Mouse (Mus musculus) forebrain, embryonic 16.5 days (tissue): ENCODE data around the gene Cntf. TPM values are rescaled to one million over a fixed set of nuclear protein-coding genes. Genes with fewer than 3 reads are reported as not detected.

Source experiments
- ATAC-seq: fragments of 200-750 bp; cut with Nextera tagmentation; 2 replicates; pipeline ENCODE4 v1.8.0; 2017; ENCODE audit warnings: mild to moderate bottlenecking, moderate library complexity
- H3K27ac ChIP-seq: fragments of 300-500 bp; sonication (generic); 2 replicates; pipeline ENCODE4 v1.5.1; 2014; ENCODE audit warnings: low read length, control low read depth
- H3K27me3 ChIP-seq: fragments of 300-500 bp; sonication (generic); replicated peaks from 2 replicates; pipeline ENCODE4 v1.6.1; 2014; ENCODE audit warnings: low read length; ENCODE audit not compliant: control insufficient read depth, insufficient read depth
- H3K36me3 ChIP-seq: fragments of 300-500 bp; sonication (generic); 2 replicates; pipeline ENCODE4 v1.6.1; 2014; ENCODE audit not compliant: control insufficient read depth, insufficient read depth
- H3K4me1 ChIP-seq: fragments of 300-500 bp; sonication (generic); replicated peaks from 2 replicates; pipeline ENCODE4 v1.6.1; 2014; ENCODE audit warnings: low read length; ENCODE audit not compliant: control insufficient read depth, insufficient read depth
- H3K4me2 ChIP-seq: fragments of 300-500 bp; sonication (generic); 2 replicates; pipeline ENCODE4 v1.6.1; 2014; ENCODE audit warnings: mild to moderate bottlenecking, low read length, control low read depth
- H3K4me3 ChIP-seq: fragments of 300-500 bp; sonication (generic); replicated peaks from 2 replicates; pipeline ENCODE4 v1.5.1; 2014; ENCODE audit warnings: mild to moderate bottlenecking, low read length, control low read depth
- H3K9ac ChIP-seq: fragments of 300-500 bp; sonication (generic); replicated peaks from 2 replicates; pipeline ENCODE4 v1.6.1; 2014; ENCODE audit warnings: low read depth, low read length, control low read depth
- H3K9me3 ChIP-seq: fragments of 300-500 bp; sonication (generic); 2 replicates; pipeline ENCODE4 v1.6.1; 2016; ENCODE audit warnings: low read length; ENCODE audit not compliant: control insufficient read depth
- WGBS: fragments of 180-500 bp; shearing (Covaris S2); extraction: QIAGEN DNeasy Blood & Tissue Kit; methylation state at CpG from one replicate; pipeline ENCODE4 v1.1.7; 2014; 5-methylcytosine and 5-hydroxymethylcytosine counted together
- polyA plus RNA-seq: library from polyadenylated mRNA; unstranded; fragments of >200 nt; fragmentation: Nextera tagmentation; extraction: Ambion mirVana; gene quantifications from 2 replicates; pipeline ENCODE4 v1.2.1, GENCODE M21; 2015

Gene Cntf
- polyA plus RNA-seq, 1 experiment from 2014 or later, result 1.3 TPM

DNA sequence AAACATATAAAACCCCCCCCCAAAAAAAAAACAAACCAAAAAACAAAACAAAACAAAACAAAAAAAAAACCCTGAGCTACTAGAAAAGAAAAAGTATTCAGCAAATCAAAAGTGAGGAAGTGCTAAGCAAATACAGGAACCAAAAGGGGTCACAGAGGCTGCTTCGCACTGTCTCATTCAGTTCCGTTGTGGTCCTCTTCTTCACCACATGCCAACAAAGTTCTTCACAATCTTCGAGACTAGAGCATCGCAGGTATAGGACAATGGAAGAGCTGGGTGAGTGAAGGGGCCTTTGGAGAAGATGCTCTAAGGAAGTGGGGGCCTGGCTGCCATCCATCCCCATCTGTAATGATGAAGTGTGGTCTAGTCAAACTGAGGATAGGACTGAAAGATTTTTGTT is 33.0 kb upstream of the Cntf start:
- no peak overlapping the region for H3K9ac ChIP-seq
- ATAC-seq, result no peak
- no peak overlapping the region for H3K27ac ChIP-seq
- H3K27me3 ChIP-seq, result no peaks in the 10 kb centered on the region
- H3K4me2 ChIP-seq, result no peak overlapping the region
- H3K9me3 ChIP-seq, result no peaks in the 10 kb centered on the region
- peaks cover 2% of the 10 kb centered on the region; the same call in 1 of the 2 replicates for H3K4me1 ChIP-seq
- WGBS, result 87% methylated on average over 4 of the region's 4 CpGs
- H3K4me3 ChIP-seq, result no peak overlapping the region
- no peaks in the 10 kb centered on the region for H3K36me3 ChIP-seq

DNA sequence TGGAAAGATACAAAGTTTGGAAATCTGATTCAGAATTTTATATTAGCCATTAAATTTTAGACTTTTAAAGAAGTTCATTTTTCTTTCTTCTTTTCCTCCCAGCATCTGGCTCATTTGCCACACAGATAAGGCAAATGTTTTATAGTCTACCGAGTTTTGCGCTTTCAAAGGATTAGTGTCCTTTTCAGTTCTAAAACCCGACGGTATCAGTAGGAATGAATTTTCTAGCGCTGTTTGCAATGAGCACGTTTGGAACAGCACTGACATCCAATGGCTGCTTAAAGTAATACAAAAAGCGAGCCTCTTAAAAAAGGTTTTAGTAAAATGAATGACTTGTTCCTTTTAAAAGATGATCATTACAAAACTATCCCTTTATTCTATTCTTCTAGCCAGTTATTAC is 31.6 kb upstream of the Cntf start:
- Histone ChIP-seq H3K36me3 (no peaks in the 10 kb centered on the region), H3K4me2 (peak overlapping the region; percentile 69), H3K27ac (no peak overlapping the region), H3K9ac (peak overlapping the region; percentile 48; the same call in 1 of the 2 replicates), H3K4me3 (peak overlapping the region; percentile 84), H3K4me1 (peaks cover 4% of the 10 kb centered on the region), H3K27me3 (no peaks in the 10 kb centered on the region), H3K9me3 (no peaks in the 10 kb centered on the region)
- no peak for ATAC-seq
- WGBS, result under 1% methylated on average over 7 of the region's 7 CpGs

DNA sequence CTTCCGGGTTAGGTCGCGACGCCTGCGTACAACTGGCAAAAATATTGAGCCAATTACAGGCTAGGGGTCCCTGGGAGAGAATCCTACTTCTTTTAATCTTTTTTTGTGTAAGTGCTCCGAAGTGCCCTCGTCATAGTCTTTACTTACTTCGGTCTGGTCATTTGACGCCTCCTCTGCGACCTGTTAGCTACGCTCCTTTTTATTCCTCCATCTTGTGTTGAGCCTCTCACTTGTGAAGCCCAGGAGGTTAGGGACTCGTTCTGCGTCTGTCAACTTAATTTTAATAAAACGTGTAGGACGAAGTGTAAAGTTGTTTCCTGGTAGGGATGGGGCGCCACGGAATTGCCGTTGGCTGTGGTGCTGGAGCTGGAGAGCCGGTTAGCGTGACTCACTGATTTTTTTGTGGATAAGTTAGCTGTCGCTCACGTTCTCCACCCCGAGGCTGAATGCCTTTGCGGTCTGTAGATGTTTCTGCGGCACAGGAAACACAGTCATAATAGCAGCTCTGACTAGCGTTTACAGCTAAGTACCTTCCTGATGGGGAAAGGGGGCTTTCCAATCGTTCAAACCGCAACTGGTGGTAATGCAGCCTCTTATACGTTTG is 31.0 kb upstream of the Cntf start:
- Histone ChIP-seq H3K4me2 (peak overlapping the region; percentile 69), H3K9me3 (no peaks in the 10 kb centered on the region), H3K9ac (peak overlapping the region; percentile 48), H3K4me3 (peak overlapping the region; percentile 84), H3K36me3 (no peaks in the 10 kb centered on the region), H3K27me3 (no peaks in the 10 kb centered on the region), H3K4me1 (peaks cover 7% of the 10 kb centered on the region), H3K27ac (peak overlapping the region; percentile 90)
- ATAC-seq, result peak; percentile 8
- under 1% methylated on average over 29 of the region's 29 CpGs for WGBS

DNA sequence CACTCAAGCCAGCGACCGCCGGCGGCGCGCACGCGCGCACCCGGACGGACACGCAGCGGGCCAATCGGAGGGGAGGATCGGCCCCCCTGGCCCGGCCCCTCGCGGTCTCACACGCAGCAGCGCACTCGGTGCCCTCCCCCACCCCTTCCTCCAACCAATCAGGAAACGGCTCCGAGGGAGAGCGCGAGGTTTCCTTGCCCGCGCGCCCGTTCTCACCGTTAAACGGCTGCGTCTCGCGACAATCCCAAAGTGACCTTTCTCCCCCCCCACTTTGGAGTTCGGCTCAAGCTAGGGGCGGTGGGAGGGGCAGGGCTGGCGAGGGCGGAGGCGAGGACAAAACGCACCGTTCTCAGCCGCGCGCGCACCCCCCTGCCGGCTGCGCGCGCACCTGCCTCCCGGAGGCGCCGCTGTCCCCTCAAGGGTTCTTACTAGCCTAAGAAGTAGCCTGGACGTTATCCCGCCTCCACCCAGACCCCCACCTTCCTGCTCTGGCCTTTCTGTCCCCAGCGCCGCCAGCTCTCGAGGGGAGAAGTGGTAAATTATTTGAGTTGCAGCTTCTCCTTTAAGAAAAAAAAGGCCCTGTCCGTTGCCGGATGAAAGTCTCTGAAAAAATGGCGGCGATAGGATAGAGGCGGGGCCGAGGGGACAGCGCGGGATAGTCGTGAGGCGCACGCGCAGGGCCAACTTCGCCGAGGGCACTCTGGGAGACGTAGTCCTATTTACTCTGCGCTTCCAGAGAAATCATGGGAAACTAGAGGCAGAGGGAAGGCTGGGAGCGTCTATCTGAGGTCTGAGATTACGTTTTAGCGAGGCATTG is 30.3 kb upstream of the Cntf start, which contains the start of the genes Zfp91 and Lpxn:
Zfp91 (minus strand) TSS at position 616 of the 817 bp plus-strand sequence.
Lpxn (plus strand) TSS at position 683 of the 817 bp plus-strand sequence.
- H3K4me3 ChIP-seq, result peak within 1 kb of the TSS; percentile 84
- peak; percentile 96 for ATAC-seq
- H3K9ac ChIP-seq, result peak within 1 kb of the TSS; percentile 96
- H3K27ac ChIP-seq, result peak within 1 kb of the TSS; percentile 99
- no peaks in the 10 kb centered on the region for H3K36me3 ChIP-seq
- WGBS, result 1% methylated on average over 60 of the region's 76 CpGs
- no peaks in the 10 kb centered on the region for H3K27me3 ChIP-seq
- H3K4me2 ChIP-seq, result peak within 1 kb of the TSS; percentile 69
- H3K9me3 ChIP-seq, result no peaks in the 10 kb centered on the region
- peaks cover 9% of the 10 kb centered on the region for H3K4me1 ChIP-seq

DNA sequence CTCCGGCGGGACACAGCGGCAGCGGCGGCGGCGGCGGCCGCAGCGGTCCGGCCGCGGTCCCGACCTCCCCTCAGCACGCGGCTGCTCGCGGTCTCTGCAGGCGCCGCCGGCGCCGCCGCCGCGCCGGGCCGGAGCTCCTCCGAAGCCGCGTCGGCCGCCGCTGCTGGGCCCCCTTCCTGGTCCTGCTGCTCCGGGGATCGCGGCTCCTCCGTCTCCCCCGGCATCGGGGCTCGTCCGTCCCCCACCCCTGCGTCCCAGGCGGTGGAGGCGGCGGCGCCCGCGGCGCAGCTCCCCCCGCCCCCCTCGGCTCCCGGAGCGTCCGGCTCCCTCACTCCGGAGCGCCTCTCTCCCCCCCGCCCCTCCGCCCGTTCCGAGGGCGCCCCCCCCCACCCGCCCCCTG is 29.7 kb upstream of the Cntf start:
- Histone ChIP-seq H3K4me2 (peak overlapping the region; percentile 64), H3K27me3 (no peaks in the 10 kb centered on the region), H3K36me3 (no peaks in the 10 kb centered on the region), H3K4me1 (peaks cover 9% of the 10 kb centered on the region), H3K9ac (peak overlapping the region; percentile 96), H3K27ac (peak overlapping the region; percentile 99), H3K9me3 (no peaks in the 10 kb centered on the region), H3K4me3 (peak overlapping the region; percentile 84)
- peak; percentile 32 for ATAC-seq
- under 1% methylated on average over 38 of the region's 63 CpGs for WGBS

DNA sequence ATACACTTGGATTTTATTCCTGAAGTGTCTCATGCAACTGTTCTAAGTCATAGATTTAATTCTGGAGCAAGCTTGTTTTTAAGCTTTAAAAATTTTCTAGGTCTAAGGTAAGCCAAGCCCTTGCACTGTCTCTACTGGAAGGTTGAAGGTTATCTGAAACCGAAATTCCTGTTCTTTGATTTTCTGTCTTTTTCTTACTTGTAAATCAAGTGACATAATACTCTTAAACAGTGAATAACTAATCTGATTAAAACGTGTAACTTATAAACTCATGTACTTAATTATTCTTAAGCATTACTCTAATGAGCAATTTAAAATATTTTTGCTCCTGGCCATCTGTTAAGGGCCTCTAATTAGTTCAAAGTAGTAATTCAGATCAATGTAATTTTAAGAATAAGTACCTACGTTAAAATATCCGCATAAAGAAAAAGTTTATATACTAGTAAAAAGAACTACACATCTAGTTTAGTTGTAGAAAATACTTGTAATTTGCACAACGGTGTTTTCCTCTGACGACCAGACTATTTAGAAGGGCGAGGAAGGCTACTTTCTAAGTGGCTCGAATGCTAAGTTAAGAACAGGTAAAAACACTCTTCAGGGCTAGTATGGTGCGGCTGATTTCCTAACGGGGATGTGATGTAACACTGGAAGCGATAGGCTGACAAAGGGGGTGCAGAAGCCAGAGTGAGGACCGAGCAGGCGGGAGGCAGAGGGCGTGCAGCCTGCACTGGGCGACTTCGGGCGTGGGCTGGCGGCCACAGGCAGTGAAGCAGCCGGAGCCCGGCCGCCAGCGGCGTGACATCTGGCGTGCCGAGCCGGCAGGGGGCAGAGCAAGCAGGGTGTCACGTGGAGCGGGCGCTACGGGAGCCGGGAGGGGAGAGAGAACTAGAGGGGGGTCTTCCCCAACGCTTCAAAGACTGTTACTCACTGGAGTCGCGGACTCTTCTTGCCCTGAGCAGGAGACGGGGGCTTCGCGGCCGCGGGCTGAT is 28.9 kb upstream of the Cntf start:
- Histone ChIP-seq H3K27ac (peak overlapping the region; percentile 99), H3K27me3 (no peaks in the 10 kb centered on the region), H3K4me1 (peaks cover 9% of the 10 kb centered on the region), H3K9ac (peak overlapping the region; percentile 96), H3K4me3 (peak overlapping the region; percentile 84), H3K36me3 (no peaks in the 10 kb centered on the region), H3K9me3 (no peaks in the 10 kb centered on the region), H3K4me2 (peak overlapping the region; percentile 64)
- WGBS, result under 1% methylated on average over 35 of the region's 39 CpGs
- ATAC-seq, result peak; percentile 46

DNA sequence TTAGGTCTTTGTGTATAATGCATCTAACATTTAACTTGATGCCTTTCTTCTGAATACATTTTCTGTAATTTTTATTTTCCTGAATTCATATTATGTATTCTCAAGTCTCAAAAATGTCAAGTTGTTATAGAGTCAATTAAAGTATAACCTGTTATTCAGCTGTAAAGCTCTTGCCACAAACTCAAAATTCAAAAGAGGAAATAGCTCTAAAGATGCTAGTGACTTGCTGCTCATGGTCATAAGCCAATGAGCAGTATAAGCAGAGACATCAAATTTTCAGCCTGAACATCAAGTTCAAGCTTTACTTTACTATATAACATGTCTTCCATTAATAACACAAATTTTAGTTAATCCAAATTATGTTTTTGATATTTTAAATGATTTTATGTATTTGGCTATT is 26.9 kb upstream of the Cntf start:
- Histone ChIP-seq H3K9ac (no peak overlapping the region), H3K9me3 (no peaks in the 10 kb centered on the region), H3K27ac (no peak overlapping the region), H3K36me3 (no peaks in the 10 kb centered on the region), H3K27me3 (no peaks in the 10 kb centered on the region), H3K4me2 (no peak overlapping the region), H3K4me3 (no peak overlapping the region), H3K4me1 (peaks cover 9% of the 10 kb centered on the region)
- ATAC-seq, result no peak

DNA sequence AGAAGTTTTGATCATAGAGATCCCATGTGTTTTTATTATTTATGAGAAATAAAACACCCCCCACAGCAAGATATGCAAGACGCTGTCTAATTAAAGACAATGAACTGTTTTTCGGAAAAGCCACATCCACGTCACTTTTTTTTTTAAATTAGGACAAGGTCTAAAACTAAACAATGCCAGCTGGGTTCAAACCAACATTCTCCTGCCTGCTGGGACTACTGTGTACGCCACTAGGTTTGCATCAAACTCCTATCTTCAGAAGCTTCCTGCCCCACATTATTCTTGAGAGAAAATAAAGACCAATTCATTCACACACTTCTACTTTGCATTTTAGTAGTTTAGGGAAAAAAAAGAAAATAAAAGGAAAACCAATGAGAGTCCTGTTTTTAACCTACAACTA is 22.3 kb upstream of the Cntf start:
- 80% methylated on average over 4 of the region's 4 CpGs for WGBS

More for the DNA sequence above, 22.3 kb upstream of the Cntf start:
- ATAC-seq, result no peak
- H3K4me3 ChIP-seq, result no peak overlapping the region
- no peaks in the 10 kb centered on the region for H3K27me3 ChIP-seq
- peaks cover 5% of the 10 kb centered on the region for H3K4me1 ChIP-seq
- H3K27ac ChIP-seq, result no peak overlapping the region
- no peak overlapping the region for H3K9ac ChIP-seq
- H3K36me3 ChIP-seq, result no peaks in the 10 kb centered on the region
- no peak overlapping the region for H3K4me2 ChIP-seq
- no peaks in the 10 kb centered on the region for H3K9me3 ChIP-seq
